Mouse (Mus musculus) lung, adult 2 months (tissue): ENCODE results near the gene Cdan1. TPM values are rescaled to one million over a fixed set of nuclear protein-coding genes. Genes with fewer than 3 reads are reported as not detected.
A peak's percentile ranks its signal among the peaks of the same experiment; 100 is the strongest.

ENCODE experiments used
- DNase-seq: peaks from one replicate; pipeline ENCODE4 v3.0.0; 2022
- H3K4me1 ChIP-seq: fragments of 200-500 bp; 2 replicates; pipeline ENCODE4 v1.6.1; 2011; ENCODE audit warnings: low read length; ENCODE audit not compliant: control insufficient read depth, insufficient read depth
- H3K4me3 ChIP-seq: fragments of 200-500 bp; replicated peaks from 2 replicates; pipeline ENCODE3; 2011; ENCODE audit warnings: low read depth, mild to moderate bottlenecking, control low read depth, low read length; ENCODE audit errors: extremely low read depth
- CTCF ChIP-seq: fragments of 200-500 bp; IDR thresholded peaks from 2 replicates; pipeline ENCODE4 v1.5.1; 2011; ENCODE audit warnings: mild to moderate bottlenecking, low read length, control low read depth; ENCODE audit not compliant: insufficient read depth
- POLR2A ChIP-seq: fragments of 200-500 bp; IDR thresholded peaks from 2 replicates; pipeline ENCODE4 v1.6.1; 2011; ENCODE audit warnings: low read depth, mild to moderate bottlenecking, control low read depth, low read length, borderline replicate concordance; ENCODE audit errors: extremely low read depth
- WGBS: fragments of 180-500 bp; shearing (Covaris S2); methylation state at CpG from one replicate; pipeline ENCODE4 v1.1.7; 2018; 5-methylcytosine and 5-hydroxymethylcytosine counted together
- polyA plus RNA-seq: library from polyadenylated mRNA; depleted of rRNA; stranded (reverse); fragments of >200 nt; gene quantifications from 2 replicates; pipeline ENCODE4 v1.2.3, GENCODE M21; 2012

Gene Cdan1
- polyA plus RNA-seq, 1 experiment = 14.4 TPM

- Histone ChIP-seq H3K4me1 (no peaks in the 10 kb centered on the region), H3K4me3 (no peak overlapping the region)
- DNase-seq = no peak
- 87% methylated on average over 3 of the region's 3 CpGs for WGBS
- no peak for TF ChIP-seq POLR2A
Measured at GRCm38 (mm10) chr2:120858131-120858530, 8.2 kb upstream of the Cdan1 start.

DNA sequence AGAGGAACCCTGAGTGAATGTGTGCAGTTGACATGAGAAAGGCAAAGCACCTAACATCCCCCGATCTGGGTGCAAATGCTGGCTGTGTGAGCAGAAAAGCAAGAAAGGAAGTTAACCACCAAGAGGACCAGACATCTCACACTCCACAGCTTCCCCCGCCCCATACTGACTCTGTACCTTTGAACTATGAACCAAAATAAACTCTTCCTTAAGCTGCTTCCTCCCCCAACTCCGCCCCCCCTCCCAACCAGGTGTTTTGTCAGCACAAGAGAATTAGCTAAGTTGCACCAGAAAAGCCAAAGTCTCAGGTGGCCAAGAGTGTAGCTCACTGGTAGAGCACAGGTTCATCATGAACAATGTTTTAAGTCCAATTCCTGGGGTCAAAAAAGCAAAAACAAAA lies 3.2 kb upstream of the Cdan1 start:
- no peak for DNase-seq
- no peak overlapping the region for H3K4me3 ChIP-seq
- TF ChIP-seq CTCF (no peak), POLR2A (no peak)
- peaks cover 6% of the 10 kb centered on the region for H3K4me1 ChIP-seq
- 71% methylated on average over 3 of the region's 3 CpGs for WGBS

GRCm38 (mm10) chr2:120852626-120853025 lies 2.7 kb upstream of the Cdan1 start:
- WGBS = 9% methylated on average over 1 of the region's 1 CpGs
- TF ChIP-seq CTCF (no peak), POLR2A (no peak)
- DNase-seq = no peak
- peaks cover 6% of the 10 kb centered on the region for H3K4me1 ChIP-seq
- H3K4me3 ChIP-seq = no peak overlapping the region

GRCm38 (mm10) chr2:120850424-120851082 lies 625 bp upstream of the Cdan1 start, which contains the start of gene Ttbk2:
Gene Ttbk2 (minus strand): TSS chr2:120850604.
- DNase-seq = peak; percentile 99
- Histone ChIP-seq H3K4me3 (peak within 1 kb of the TSS; percentile 64), H3K4me1 (peaks cover 6% of the 10 kb centered on the region)
- 1% methylated on average over 39 of the region's 39 CpGs for WGBS
- 0 out of 2 replicates have a peak, but pooled peaks have one; percentile 2 for TF ChIP-seq CTCF
- TF ChIP-seq POLR2A = peak; percentile 68; the same call in 1 of the 2 replicates

GRCm38 (mm10) chr2:120845280-120845679 lies 4.6 kb downstream of the Cdan1 start:
- DNase-seq = no peak
- 96% methylated on average over 1 of the region's 1 CpGs for WGBS
- TF ChIP-seq CTCF (no peak), POLR2A (no peak)
- H3K4me3 ChIP-seq = no peak overlapping the region
- peaks cover 4% of the 10 kb centered on the region for H3K4me1 ChIP-seq

DNA sequence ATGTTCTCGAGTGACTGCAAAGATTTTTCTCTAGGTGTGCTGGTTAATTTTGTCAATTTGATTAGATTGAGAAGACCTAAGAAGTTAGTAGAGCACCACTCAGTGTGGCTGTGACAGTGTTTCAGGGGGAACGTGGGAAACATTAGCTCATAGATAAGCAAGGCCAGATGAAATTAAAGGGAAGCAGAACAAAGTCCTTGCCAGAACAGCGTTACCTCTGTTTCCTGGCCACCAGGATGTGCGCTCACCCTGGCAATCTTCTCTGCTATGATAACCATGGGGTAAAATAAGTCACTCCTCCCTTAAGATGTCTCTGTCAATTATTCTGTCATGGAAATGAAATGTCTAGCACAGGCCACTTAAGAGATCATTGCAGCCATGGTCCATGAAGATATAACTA lies 5.9 kb downstream of the Cdan1 start:
- TF ChIP-seq POLR2A = no peak
- TF ChIP-seq CTCF = no peak
- Histone ChIP-seq H3K4me1 (no peaks in the 10 kb centered on the region; the same call in 1 of the 2 replicates), H3K4me3 (no peak overlapping the region)
- 49% methylated on average over 4 of the region's 4 CpGs for WGBS
- no peak for DNase-seq

DNA sequence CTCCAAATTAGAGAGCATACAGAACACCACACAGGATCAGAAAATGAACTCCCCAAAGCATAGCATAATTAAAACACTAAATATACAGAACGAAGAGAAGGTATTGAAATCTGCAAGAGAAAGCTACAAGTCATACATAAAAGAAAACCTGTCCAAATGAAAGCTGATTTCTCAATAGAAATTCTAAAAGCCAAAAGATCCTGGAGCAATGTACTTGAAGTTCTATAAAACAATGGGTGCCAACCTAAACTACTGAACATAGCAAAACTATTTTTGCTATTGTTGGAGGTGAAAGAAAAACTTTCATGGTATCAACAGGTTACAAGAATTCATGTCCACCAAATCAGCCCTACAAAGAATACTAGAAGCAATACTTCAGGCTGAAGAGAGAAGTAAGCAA lies 8.7 kb downstream of the Cdan1 start:
- Histone ChIP-seq H3K4me3 (no peak overlapping the region), H3K4me1 (no peaks in the 10 kb centered on the region)
- no peak for DNase-seq
- TF ChIP-seq POLR2A (no peak), CTCF (no peak)
- WGBS = 82% methylated on average over 1 of the region's 1 CpGs

- no peak for DNase-seq
- Histone ChIP-seq H3K4me1 (no peaks in the 10 kb centered on the region), H3K4me3 (no peak overlapping the region)
- 90% methylated on average over 4 of the region's 4 CpGs for WGBS
- no peak for TF ChIP-seq CTCF
- TF ChIP-seq POLR2A = no peak
Measured at GRCm38 (mm10) chr2:120835167-120835566, 14.8 kb downstream of the Cdan1 start.

GRCm38 (mm10) chr2:120826936-120827638 lies 22.8 kb downstream of the Cdan1 start:
- Histone ChIP-seq H3K4me3 (no peak overlapping the region), H3K4me1 (peaks cover 2% of the 10 kb centered on the region; the same call in 1 of the 2 replicates)
- no peak for DNase-seq
- 25% methylated on average over 1 of the region's 1 CpGs for WGBS
- TF ChIP-seq CTCF (no peak), POLR2A (no peak)

DNA sequence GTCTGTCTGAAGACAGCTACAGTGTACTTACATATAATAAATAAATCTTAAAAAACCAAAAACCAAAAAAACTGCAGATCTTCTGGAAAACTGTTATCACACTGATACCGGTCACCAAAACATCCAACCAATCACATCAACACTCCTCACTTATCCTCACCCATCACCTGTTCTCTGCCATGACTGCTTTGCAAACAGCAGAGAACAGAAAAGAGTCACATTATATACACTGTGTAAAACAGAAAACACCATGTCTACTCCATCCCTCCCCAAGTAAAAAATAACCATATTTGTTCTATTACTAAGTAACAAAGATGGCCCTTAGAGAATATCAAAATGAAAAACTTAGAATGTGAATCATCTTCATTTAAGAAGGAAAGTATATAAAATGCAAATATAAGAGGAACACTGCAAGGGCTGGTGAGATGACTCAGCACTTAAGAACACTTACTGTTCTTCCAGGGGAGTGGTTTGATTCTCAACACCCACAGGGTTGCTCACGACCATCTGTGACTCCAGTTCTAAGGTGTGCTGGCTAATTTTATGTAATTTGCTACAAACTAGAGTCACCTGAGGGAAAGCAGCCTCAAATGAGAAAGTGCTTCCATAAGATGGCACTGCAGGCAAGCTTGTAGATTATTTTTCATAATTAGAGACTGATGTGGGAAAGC lies 79.5 kb downstream of the Cdan1 start:
- 86% methylated on average over 2 of the region's 2 CpGs for WGBS
- no peak for DNase-seq
- no peak for TF ChIP-seq POLR2A
- TF ChIP-seq CTCF = no peak
- Histone ChIP-seq H3K4me3 (no peak overlapping the region), H3K4me1 (no peaks in the 10 kb centered on the region)
